Mouse (Mus musculus) c-Kit-negative CD71-positive TER-119-positive erythroid progenitor cells, embryonic 14.5 days (primary cell): Measurements from ENCODE around the gene Oaz2.

Experiments used
- DNase-seq: peaks from one replicate; pipeline ENCODE4 v3.0.0-alpha.2; 2013; ENCODE audit warnings: low read depth, low spot score

Gene Oaz2

DNA sequence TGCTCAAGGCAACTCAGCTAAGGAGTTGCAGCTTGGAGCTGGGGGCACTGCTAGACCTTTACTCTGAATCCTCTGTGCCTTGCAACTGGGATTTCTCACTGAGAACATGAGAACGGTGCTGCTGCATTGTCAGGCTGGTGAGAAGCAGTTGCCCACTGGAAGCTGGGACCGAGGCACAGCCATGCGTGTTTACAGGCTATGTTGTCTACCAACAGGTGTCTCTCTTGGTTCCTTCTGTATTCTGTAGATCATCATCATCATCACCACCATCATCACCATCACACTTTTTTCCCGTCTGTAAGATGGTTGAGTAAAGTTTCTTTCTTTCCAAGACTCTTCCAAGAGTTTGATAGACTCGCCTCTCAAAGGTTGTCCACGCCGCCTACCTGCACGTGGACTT lies at the start of gene Oaz2:
Oaz2 (plus strand) TSS at position 301 of the 400 bp plus-strand sequence.
- no peak for DNase-seq

DNA sequence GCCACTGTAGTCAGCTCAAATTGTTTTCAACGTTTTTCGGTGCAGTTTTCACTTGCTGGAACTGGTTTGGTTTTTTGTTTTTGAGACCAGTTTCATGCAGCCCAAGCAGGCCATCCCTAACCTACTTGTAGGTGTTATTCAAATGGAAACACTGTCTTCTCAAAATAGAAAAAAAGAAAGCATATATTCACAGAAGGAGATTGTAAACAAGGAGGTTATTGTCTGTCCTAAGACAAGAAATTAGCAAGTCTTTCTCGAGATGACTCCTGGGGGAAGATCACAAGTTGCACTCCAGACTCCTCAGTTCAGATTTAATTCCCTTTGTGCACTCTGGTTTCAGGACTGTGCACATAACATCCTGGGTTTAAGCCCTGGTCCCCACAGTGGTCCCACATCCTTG lies 48.5 kb upstream of the Oaz2 start:
- no peak for DNase-seq

- no peak for DNase-seq
These were observed 46.6 kb upstream of the Oaz2 start for GRCm38 (mm10) chr9:65621196-65621595.

GRCm38 (mm10) chr9:65621666-65622065 lies 46.1 kb upstream of the Oaz2 start:
- DNase-seq, result no peak

GRCm38 (mm10) chr9:65622826-65623225 lies 45.0 kb upstream of the Oaz2 start:
- no peak for DNase-seq

DNA sequence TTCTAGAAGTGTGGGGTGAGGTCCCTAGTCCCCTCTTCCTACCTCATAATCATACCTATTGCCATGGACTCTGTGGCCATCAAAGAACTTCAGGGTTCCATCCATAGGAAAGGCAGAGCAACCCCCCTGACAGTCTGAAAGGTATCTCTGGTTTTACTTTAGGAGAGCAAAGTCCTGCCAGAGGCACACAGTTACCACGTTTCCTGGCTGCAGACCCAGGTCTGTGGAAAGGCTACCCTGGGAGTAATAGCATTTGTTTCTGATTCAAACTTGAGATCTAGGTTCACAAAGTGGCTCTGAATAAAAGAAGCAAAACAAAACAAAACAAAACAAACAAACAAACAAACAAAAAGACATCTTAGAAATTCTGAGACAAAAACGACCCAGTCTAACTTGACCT lies 43.5 kb upstream of the Oaz2 start:
- DNase-seq, result no peak

DNA sequence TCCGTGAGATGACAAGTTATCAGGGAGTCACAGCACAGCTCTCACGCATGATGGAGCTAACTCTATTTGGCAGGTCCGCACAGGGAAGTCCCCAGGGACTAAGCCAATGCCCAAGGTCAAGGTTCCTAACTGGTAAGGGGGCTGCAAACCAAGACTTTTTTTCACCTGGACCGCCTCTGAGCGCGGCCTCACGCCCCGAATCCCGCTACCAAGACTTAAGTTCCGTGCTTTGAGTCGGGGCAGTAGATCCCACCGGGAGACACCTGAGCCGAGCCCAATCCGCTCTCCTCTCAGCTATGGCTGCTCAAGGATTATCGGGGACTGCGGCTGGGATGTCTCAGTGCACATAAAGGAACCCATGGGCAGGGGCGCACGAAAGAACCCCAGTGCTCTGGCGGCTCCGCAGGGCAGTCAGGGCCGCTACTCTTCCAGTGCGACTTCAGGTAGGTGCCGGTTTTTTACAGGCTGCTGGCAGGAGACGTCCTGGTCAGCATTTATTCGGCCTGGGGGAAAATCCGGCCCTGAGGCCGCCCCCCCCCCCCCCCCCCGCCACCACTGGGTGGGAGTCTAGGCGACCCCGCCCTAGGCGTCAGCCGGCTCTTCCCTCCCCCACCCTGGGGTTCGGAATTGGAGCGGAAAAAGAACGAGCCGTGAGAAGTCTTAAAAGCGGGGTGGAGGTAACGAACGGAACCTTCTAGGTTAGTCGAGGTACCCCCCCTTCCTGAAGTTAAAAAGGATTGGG lies 38.6 kb upstream of the Oaz2 start, which contains the start of gene Rbpms2:
Rbpms2 (plus strand) TSS at position 624 of the 742 bp plus-strand sequence.
- no peak for DNase-seq

DNA sequence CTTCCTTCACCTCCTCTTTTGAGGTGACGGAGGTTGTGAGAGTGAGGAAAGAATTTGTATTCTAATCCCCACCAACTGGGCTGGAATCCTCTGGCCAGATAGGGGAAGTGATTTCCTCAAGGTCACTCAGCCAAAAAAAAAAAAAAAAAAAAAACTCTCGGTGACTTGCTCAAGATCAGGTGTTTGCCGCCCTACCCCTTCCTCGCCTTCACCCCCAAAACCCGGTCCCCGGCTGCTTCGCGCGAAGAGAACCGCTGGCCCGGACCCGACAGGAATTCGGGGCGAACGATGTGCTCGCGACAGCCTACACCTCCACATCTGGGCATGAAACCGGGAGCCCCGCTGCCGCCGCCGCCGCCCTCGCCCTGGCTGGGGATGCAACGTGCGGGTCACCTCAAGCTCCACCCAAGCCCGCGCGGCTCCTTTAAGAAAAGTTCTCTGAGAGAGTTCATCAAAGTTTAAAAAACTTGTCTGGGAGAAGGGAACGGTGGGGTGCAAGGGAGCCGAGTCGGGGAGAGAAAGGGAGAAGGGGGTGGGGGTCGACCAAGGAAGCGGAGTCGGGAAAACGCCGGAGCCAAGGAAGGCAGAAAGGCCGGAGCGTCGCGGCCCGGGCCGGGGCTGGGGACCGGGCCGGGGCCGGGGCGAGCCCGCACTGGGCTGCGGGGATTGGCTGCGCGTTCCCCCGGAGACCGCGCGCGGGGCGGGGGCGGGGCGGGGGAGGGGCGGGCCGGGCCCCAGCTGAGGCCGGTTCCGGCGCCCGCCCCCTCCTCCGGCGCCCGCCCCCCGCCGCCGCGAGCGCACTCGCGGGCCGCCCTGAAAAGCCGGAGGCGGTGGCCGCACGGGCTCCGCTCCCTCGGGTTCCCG lies 37.8 kb upstream of the Oaz2 start:
- DNase-seq, result no peak

- DNase-seq, result no peak
These were observed 37.0 kb upstream of the Oaz2 start for GRCm38 (mm10) chr9:65630631-65631353.

DNA sequence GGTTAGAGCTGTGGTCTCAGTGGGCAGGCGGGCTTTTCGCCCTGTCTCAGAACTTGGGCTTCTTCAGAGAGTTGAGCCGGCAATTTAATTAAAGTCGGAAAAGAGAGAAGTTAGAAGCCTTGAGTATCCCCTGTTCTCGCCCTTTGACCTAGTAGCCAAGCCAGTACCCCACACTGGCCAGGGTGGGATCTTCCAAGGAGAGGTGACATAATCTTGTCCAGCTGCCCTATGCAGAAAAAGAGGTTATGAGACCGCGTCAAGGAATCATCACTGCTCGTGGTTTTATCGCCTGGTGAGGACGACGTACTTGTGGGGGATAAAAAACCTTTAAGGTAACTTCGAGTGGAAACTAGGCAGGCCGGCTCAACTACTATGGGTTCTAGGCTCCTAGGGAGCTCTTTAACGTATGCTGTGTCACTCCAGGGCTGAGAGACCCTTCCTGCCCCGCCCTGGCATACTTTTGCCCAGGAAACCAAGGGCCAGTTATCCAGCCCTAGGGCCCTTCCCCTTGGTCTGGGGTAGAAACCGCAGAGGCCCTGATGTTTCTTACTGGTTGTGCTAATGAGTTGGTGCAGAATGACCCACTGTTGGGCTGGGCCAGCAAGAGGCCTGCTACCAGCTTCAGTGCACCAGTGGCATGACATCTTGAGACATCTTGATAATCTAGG lies 36.3 kb upstream of the Oaz2 start:
- no peak for DNase-seq

GRCm38 (mm10) chr9:65635766-65636165 lies 32.0 kb upstream of the Oaz2 start:
- DNase-seq, result no peak

DNA sequence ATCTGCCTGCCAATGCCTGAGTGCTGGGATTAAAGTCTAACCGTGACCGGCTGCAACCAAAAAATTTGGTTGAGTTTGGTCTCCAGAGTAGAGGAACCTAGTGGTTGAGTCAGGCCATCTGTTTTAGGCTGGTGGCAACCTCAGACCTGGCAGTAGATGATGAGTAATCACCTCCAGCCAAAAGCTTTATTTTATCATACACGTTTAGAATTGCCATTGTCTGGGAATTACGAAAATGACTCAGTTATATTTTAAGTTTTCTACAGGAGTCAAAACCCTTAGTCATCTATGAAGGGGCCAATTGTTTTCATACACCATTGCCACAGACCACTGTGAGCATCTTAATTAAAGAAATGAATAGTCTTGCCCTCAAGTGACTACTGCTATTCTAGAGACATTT lies 30.9 kb upstream of the Oaz2 start:
- no peak for DNase-seq

GRCm38 (mm10) chr9:65639065-65639464 lies 28.7 kb upstream of the Oaz2 start:
- no peak for DNase-seq

DNA sequence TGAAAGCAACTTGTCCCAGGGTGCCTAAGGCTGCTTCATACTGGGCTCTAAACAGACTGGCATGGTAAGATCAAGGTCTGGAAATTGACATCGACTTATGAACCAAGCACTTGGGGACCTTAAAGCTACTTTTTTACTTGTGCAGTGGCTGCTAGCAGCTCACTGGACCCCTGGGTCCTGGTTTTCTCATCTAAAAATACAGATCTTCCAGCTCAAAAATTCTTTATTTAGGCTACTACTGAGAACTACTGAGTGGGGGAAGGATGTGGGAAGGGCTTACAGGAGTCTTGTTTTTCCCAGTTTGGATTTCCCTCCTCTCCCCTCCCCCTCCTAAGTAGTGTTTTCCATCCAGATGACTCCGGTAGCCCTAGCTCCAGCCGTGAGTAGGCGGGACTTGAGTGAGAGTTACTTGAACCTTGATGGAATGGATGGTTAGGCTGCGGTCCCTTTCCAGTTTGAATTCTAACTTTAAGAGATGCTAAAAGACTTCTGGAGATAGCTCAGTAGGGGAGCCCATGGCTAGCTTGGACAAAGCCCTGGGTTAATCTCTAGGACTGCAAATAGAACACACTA lies 26.9 kb upstream of the Oaz2 start:
- no peak for DNase-seq

DNA sequence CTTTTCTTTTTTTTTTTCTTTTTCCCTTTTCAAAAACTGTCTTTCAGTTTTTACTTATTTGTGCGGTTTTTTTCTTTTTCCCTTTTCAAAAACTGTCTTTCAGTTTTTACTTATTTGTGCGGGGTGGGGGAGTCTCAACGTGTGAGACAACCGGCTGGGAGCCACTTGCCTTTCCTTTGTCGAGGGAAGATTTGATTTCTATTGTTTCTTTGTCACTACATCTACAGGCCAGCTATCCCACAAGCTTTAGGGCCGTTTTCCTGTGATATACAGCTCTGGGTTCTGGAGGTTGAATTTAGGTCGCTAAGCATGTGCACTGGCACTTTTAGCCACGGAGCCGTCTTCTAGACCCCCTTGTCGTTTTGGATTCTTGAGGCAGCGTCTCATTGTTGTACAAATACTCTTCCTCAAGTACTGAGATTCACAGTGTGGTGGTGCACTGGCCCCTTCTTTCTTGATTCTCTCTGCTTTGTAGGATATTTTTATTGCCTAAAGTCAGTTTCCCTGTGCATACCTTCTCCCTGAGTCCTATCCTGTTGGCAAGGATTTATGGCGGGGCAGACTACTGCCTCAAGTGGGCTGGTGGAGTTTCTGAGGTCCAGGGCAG lies 26.3 kb upstream of the Oaz2 start:
- DNase-seq, result no peak

DNA sequence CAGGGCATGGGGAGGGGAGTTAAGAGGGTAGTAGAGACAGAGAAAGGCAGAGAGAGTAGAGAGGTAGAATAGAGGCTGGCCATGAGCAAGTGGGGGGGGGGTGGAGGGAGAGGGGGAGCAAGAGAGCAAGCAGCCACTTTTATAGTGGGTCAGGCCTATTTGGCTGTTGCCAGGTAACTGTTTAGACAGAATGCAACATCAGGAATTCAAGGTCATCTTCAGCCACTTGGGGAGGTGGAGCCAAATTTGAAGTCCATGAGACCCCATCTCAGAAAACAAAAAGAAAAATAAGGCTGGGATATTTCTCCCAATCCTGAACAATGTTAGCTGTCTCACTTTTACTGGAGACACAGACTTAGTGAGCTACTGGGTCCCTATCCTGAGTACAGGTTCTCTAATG lies 25.3 kb upstream of the Oaz2 start:
- DNase-seq, result no peak

GRCm38 (mm10) chr9:65644960-65645359 lies 22.8 kb upstream of the Oaz2 start:
- no peak for DNase-seq

DNA sequence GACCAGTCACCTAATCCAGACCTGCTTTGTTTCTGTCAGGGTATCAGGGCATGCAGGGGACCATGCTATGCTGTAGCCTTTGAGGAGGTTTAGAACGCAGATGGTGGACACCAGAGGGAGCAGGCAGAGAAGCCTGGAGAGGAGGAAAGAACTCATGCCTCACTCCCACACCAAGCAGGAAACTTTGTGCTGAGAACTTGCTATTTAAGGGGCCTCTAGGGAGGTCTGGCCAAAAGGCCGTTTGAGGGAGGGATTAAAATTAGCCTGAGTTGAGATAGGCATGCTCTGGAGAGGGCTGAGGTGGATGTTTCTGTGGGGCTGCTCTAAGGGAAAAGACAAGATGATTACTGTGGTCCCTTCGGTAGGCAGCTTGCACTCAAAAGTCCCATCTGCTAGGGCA lies 21.8 kb upstream of the Oaz2 start:
- no peak for DNase-seq

GRCm38 (mm10) chr9:65646782-65647181 lies 21.0 kb upstream of the Oaz2 start:
- no peak for DNase-seq

DNA sequence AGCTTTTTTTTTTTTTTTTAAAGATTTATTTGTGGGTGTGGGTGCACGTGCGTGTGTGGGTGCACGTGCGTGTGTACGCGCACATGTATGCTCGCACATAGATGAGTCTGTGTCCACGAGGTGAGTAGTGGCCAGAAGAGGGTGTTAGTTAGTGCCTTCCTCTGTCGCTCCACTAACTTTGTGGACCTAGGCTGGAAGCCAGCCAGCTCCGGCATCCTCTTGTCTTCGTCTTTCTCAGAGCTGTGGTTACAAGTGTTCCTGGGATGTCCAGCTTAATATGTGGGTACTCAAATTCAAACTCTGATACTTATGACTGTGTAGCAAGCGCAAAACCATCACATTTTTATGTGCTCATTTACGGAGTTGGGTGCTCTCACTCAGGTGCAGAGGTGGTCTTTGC lies 19.1 kb upstream of the Oaz2 start:
- no peak for DNase-seq

DNA sequence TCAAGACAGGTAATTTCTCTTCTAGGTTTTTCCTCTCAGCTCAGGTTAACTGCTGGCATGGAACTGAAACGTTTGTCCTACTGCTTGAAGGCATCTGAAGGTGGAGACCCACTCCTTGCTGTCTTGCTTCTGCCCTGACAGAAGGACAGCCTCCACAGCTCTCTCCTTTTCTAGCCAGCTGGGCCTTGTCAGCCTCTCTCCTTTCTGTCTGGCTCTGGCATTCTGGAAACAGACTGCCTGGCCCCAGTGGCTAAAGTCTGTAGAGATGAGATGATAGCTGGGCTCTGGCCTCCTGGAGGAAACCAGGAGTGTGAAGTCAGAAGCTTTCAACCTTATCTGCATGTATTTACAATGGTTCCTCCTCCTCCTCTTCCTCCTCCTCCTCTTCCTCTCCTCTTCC lies 17.8 kb upstream of the Oaz2 start:
- no peak for DNase-seq
